Mouse (Mus musculus): ENCODE measurements around the gene Ncl. TPM values are rescaled to one million over a fixed set of nuclear protein-coding genes. Genes with fewer than 3 reads are reported as not detected.
"Not testable (repeated sequence)": the region's sequence is repeated elsewhere in the genome, so short reads cannot be mapped to it uniquely, and the experiment has no call there.

Gene Ncl
- polyA plus RNA-seq, 1 experiment from 2014 or later = 342 TPM

GRCm38 (mm10) chr1:86345069-86345468, 14.1 kb downstream of the Ncl start:
- no peak overlapping the region for H3K4me3 ChIP-seq (ENCODE audit: low read depth, low read length)
- H3K9me3 ChIP-seq (ENCODE audit: control insufficient read depth, low read length) = no peaks in the 10 kb centered on the region
- H3K36me3 ChIP-seq (ENCODE audit: control insufficient read depth, insufficient read depth, low read length) = peaks cover 4% of the 10 kb centered on the region
- no peak overlapping the region for H3K4me2 ChIP-seq (replicated peaks; ENCODE audit: low read depth, low read length)
- 96% methylated on average over 4 of the region's 4 CpGs for WGBS
- no peak overlapping the region for H3K27ac ChIP-seq (ENCODE audit: low read depth, low read length)
- no peaks in the 10 kb centered on the region for H3K4me1 ChIP-seq (replicated peaks; ENCODE audit: control insufficient read depth, insufficient read depth, low read length)
- ATAC-seq (ENCODE audit: low FRiP score) (no peak), DNase-seq (ENCODE audit: low spot score) (no peak)
- H3K9ac ChIP-seq (ENCODE audit: low read depth, low read length) = no peak overlapping the region
- H3K27me3 ChIP-seq (ENCODE audit: control insufficient read depth, insufficient read depth, low read length) = no peaks in the 10 kb centered on the region

DNA sequence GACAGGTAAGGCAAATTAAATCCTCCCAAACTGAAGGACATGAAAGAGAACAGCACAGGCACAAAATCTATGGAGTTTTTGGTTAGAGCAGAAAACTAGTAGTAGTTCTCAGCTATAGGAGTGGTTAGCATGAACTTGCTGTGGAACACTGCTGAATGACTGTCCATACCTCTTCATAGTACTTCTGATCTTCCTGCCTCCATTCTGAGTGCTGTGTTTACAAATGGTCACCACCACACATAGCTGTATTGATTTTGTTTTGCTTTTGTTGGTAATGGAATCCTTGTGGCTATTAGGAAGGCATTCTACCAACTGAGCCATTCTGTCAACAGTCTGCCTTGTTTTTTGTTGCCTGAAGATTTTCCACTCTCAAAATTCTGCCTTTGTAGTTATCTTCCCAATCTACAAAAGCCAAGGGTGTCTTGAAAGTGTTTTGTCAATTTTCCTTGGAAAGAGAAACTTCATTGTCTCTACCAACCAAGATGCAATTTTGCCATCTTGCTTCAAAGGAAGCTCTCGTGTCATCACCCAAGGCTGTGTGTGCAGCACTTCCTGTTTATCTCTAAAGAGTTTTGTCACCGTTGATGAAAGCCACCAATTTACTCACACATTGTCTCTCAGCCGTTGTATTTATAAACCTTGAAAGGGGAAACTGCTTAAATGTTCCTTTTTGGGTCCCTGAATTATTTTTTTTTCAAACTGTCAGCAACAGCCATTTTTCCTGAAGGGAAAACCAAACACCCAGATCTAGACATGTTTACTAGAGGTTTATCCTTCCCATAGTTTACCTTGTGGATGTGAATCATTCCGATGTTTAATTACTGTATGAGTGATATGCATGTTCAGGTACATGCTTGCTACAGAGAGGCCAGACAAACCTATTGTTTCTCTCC, 15.0 kb downstream of the Ncl start:
- H3K27ac ChIP-seq (ENCODE audit: low read depth, low read length) = no peak overlapping the region
- WGBS = 79% methylated on average over 4 of the region's 4 CpGs
- H3K4me1 ChIP-seq (replicated peaks; ENCODE audit: control insufficient read depth, insufficient read depth, low read length) = no peaks in the 10 kb centered on the region
- no peak overlapping the region for H3K4me2 ChIP-seq (replicated peaks; ENCODE audit: low read depth, low read length)
- no peaks in the 10 kb centered on the region for H3K27me3 ChIP-seq (ENCODE audit: control insufficient read depth, insufficient read depth, low read length)
- peaks cover under 1% of the 10 kb centered on the region for H3K36me3 ChIP-seq (ENCODE audit: control insufficient read depth, insufficient read depth, low read length)
- no peak overlapping the region for H3K4me3 ChIP-seq (ENCODE audit: low read depth, low read length)
- DNase-seq (ENCODE audit: low spot score) = no peak
- no peaks in the 10 kb centered on the region for H3K9me3 ChIP-seq (ENCODE audit: control insufficient read depth, low read length)
- no peak for ATAC-seq (ENCODE audit: low FRiP score)
- no peak overlapping the region for H3K9ac ChIP-seq (ENCODE audit: low read depth, low read length)

DNA sequence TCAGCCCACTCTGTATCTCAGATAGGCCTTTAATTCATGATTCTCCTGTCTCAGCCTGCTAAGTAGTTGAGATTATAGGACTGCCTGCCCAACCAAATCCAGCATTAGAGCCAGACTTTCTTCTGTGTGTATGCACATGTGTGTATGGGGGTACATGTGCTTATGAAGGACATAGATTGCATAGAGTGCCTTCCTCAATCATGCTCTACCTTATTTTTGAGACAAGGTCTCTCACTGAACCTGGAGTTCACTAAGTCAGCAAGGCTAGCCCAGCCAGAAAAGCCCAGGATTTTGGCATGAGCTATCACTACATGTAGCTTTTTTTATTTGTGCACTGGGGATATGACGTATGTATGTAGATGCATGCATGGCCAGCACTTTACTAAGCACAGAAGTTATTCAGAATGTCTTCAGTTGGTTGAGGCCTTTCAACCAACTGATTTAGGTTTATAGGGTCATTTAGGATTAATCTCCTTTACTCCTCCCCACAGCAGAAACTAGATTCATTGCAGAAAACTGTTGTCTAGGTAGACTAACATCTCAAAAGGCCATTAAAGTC, 16.0 kb downstream of the Ncl start:
- Histone ChIP-seq H3K9ac (ENCODE audit: low read depth, low read length) (no peak overlapping the region), H3K4me2 (replicated peaks; ENCODE audit: low read depth, low read length) (no peak overlapping the region), H3K27me3 (ENCODE audit: control insufficient read depth, insufficient read depth, low read length) (no peaks in the 10 kb centered on the region), H3K27ac (ENCODE audit: low read depth, low read length) (no peak overlapping the region), H3K4me3 (ENCODE audit: low read depth, low read length) (no peak overlapping the region), H3K9me3 (ENCODE audit: control insufficient read depth, low read length) (no peaks in the 10 kb centered on the region), H3K36me3 (ENCODE audit: control insufficient read depth, insufficient read depth, low read length) (no peaks in the 10 kb centered on the region), H3K4me1 (replicated peaks; ENCODE audit: control insufficient read depth, insufficient read depth, low read length) (no peaks in the 10 kb centered on the region)
- no peak for ATAC-seq (ENCODE audit: low FRiP score)
- no peak for DNase-seq (ENCODE audit: low spot score)
- WGBS = 91% methylated on average over 1 of the region's 1 CpGs

DNA sequence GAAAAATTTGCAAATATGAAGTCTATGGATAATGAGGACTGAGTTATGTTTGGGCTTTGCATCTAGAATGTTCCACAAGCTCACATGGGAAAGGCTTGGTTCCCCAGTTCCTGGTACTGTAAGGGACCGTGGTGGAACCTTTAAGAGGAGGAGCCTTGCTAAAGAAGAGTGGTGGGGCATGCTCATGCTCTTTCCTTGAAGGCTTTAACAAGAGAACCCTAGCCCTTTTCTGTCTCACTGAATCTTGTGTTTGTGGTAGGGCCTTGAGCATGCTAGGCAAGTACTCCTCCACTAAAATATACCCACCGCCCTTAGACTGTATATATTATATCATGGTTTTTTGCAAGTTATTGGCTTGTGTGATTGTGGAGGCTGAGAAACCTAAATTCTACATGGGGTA, 16.8 kb downstream of the Ncl start:
- Histone ChIP-seq H3K9me3 (ENCODE audit: control insufficient read depth, low read length) (no peaks in the 10 kb centered on the region), H3K4me1 (replicated peaks; ENCODE audit: control insufficient read depth, insufficient read depth, low read length) (no peaks in the 10 kb centered on the region), H3K9ac (ENCODE audit: low read depth, low read length) (no peak overlapping the region), H3K27ac (ENCODE audit: low read depth, low read length) (no peak overlapping the region), H3K36me3 (ENCODE audit: control insufficient read depth, insufficient read depth, low read length) (no peaks in the 10 kb centered on the region), H3K27me3 (ENCODE audit: control insufficient read depth, insufficient read depth, low read length) (no peaks in the 10 kb centered on the region), H3K4me2 (replicated peaks; ENCODE audit: low read depth, low read length) (no peak overlapping the region), H3K4me3 (ENCODE audit: low read depth, low read length) (no peak overlapping the region)
- 92% methylated on average over 2 of the region's 2 CpGs for WGBS
- no peak for DNase-seq (ENCODE audit: low spot score)
- ATAC-seq (ENCODE audit: low FRiP score) = no peak

DNA sequence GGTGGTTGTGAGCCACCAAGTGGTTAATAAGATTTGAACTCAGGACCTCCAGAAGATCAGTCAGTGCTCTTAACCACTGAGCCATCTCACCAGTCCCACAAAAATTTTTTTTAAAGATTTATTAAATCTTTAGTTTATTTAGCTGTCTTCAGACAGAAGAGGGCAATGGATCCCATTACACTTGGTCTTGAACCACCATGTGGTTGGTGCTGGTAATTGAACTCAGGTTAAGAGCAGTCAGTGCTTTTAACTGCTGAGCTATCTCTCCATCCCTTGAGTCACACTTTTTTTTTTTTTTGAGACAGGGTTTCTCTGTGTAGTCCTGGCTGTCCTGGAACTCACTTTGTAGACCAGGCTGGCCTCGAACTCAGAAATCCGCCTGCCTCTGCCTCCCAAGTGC, 18.1 kb downstream of the Ncl start:
- not testable (repeated sequence) for H3K4me3 ChIP-seq (ENCODE audit: low read depth, low read length); H3K36me3 ChIP-seq (ENCODE audit: control insufficient read depth, insufficient read depth, low read length); H3K27ac ChIP-seq (ENCODE audit: low read depth, low read length); H3K9me3 ChIP-seq (ENCODE audit: control insufficient read depth, low read length); H3K9ac ChIP-seq (ENCODE audit: low read depth, low read length); ATAC-seq (ENCODE audit: low FRiP score); H3K27me3 ChIP-seq (ENCODE audit: control insufficient read depth, insufficient read depth, low read length); H3K4me2 ChIP-seq (replicated peaks; ENCODE audit: low read depth, low read length); DNase-seq (ENCODE audit: low spot score); H3K4me1 ChIP-seq (replicated peaks; ENCODE audit: control insufficient read depth, insufficient read depth, low read length)
- WGBS = 86% methylated on average over 2 of the region's 2 CpGs

- Histone ChIP-seq H3K4me3 (ENCODE audit: low read depth, low read length) (no peak overlapping the region), H3K4me2 (replicated peaks; ENCODE audit: low read depth, low read length) (no peak overlapping the region), H3K27ac (ENCODE audit: low read depth, low read length) (no peak overlapping the region), H3K27me3 (ENCODE audit: control insufficient read depth, insufficient read depth, low read length) (no peaks in the 10 kb centered on the region), H3K36me3 (ENCODE audit: control insufficient read depth, insufficient read depth, low read length) (no peaks in the 10 kb centered on the region), H3K9me3 (ENCODE audit: control insufficient read depth, low read length) (no peaks in the 10 kb centered on the region), H3K4me1 (replicated peaks; ENCODE audit: control insufficient read depth, insufficient read depth, low read length) (no peaks in the 10 kb centered on the region), H3K9ac (ENCODE audit: low read depth, low read length) (no peak overlapping the region)
- DNase-seq (ENCODE audit: low spot score) = peak; percentile 91
- WGBS = 31% methylated on average over 4 of the region's 4 CpGs
- ATAC-seq (ENCODE audit: low FRiP score) = peak; percentile 53; the same call in 1 of the 2 replicates
Observed at GRCm38 (mm10) chr1:86339156-86339812, 19.9 kb downstream of the Ncl start.

DNA sequence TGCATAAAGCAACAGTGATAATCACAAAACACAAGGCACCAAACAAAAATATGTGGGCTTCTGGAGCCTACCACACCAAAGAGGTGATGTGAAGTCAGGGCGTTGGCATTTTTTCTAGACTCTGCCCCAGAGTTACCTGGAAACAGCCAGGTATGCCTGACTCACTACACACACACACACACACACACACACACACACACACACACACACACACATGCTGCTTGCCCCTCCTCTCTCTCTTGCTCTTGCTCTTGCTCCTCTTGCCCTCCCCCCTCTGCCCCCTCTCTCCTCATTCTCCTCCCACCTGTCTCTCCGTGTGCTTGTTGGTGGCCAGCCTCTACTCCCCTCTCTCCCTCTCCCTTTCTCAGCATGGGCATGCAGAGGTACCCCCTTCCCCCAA, 22.9 kb downstream of the Ncl start:
- ATAC-seq (ENCODE audit: low FRiP score) = no peak
- Histone ChIP-seq H3K4me2 (replicated peaks; ENCODE audit: low read depth, low read length) (no peak overlapping the region), H3K4me1 (replicated peaks; ENCODE audit: control insufficient read depth, insufficient read depth, low read length) (no peaks in the 10 kb centered on the region), H3K9ac (ENCODE audit: low read depth, low read length) (no peak overlapping the region), H3K27me3 (ENCODE audit: control insufficient read depth, insufficient read depth, low read length) (no peaks in the 10 kb centered on the region), H3K36me3 (ENCODE audit: control insufficient read depth, insufficient read depth, low read length) (no peaks in the 10 kb centered on the region), H3K4me3 (ENCODE audit: low read depth, low read length) (no peak overlapping the region), H3K27ac (ENCODE audit: low read depth, low read length) (no peak overlapping the region), H3K9me3 (ENCODE audit: control insufficient read depth, low read length) (no peaks in the 10 kb centered on the region)
- 37% methylated on average over 2 of the region's 2 CpGs for WGBS
- DNase-seq (ENCODE audit: low spot score) = no peak

- Histone ChIP-seq H3K4me1 (replicated peaks; ENCODE audit: control insufficient read depth, insufficient read depth, low read length) (no peaks in the 10 kb centered on the region), H3K9ac (ENCODE audit: low read depth, low read length) (no peak overlapping the region), H3K27me3 (ENCODE audit: control insufficient read depth, insufficient read depth, low read length) (no peaks in the 10 kb centered on the region), H3K27ac (ENCODE audit: low read depth, low read length) (no peak overlapping the region), H3K9me3 (ENCODE audit: control insufficient read depth, low read length) (no peaks in the 10 kb centered on the region), H3K4me3 (ENCODE audit: low read depth, low read length) (no peak overlapping the region), H3K4me2 (replicated peaks; ENCODE audit: low read depth, low read length) (no peak overlapping the region), H3K36me3 (ENCODE audit: control insufficient read depth, insufficient read depth, low read length) (no peaks in the 10 kb centered on the region)
- 87% methylated on average over 6 of the region's 8 CpGs for WGBS
- ATAC-seq (ENCODE audit: low FRiP score) = no peak
- no peak for DNase-seq (ENCODE audit: low spot score)
Observed at GRCm38 (mm10) chr1:86320822-86321413, 38.3 kb downstream of the Ncl start.
